Mouse (Mus musculus): ENCODE measurements around the gene Zcchc4.
"Not testable (repeated sequence)": the region's sequence is repeated elsewhere in the genome, so short reads cannot be mapped to it uniquely, and the experiment has no call there.

Gene Zcchc4

DNA sequence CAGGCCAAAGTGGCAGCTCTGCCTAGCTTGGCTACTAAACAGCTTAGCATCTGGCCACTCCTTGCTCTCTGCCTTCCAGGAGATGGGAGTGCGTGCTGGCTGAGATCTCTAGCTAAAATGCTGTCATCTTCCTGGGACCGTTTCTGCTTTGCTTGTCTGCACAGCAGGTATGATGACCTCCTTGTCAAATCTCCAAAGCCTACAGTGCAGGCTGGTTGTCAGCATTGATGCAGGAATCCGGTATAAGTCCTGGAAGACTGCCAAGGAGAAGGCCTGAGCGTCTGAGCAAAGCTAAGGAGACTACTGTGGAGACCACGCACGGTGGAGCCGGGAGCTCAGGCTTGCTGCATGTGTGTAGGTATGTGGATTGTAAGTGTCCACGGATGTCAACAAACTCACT, at the start of gene Zcchc4:
Gene Zcchc4, plus strand, starts transcription at position 173 of the 400 bp plus-strand sequence.
- no peak for DNase-seq

DNA sequence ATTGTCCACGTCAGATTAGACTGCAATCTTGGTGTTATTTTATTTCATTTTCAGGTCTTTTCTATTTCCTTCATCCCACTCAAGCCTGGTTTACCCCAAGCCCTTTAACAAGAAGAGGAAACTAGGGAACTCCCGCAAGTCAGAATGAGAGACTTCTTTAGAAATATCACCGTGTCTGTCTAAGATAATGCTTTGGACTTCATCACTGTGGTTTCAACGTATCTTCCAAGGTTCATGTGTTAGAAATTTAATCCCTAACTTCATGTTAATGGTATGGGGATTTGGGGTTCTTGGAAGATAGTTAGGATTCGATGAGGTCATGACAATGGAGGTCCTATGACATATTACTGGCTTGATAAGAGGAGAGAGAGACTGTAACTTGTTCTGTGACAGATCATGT, 47.5 kb upstream of the Zcchc4 start:
- no peak for DNase-seq

DNA sequence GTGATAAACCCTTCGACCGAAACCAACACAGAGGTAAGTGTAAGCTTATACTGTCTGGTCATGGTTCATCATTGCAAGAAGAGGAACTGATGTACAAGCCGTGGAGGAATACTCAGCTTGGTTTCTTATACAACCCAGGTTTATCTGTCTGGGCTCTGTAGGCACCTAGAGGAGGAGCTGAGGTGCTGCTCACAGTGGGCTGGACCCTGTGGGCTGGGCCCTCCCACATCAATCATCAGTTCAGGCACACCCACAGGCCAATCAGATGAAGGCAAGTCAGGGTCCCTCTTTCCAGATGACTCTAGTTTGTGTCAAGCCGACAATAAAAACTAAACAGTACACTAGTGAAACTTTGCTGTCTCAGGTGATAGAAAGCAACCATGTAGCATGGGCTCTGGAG, 42.4 kb upstream of the Zcchc4 start:
- no peak for DNase-seq

DNA sequence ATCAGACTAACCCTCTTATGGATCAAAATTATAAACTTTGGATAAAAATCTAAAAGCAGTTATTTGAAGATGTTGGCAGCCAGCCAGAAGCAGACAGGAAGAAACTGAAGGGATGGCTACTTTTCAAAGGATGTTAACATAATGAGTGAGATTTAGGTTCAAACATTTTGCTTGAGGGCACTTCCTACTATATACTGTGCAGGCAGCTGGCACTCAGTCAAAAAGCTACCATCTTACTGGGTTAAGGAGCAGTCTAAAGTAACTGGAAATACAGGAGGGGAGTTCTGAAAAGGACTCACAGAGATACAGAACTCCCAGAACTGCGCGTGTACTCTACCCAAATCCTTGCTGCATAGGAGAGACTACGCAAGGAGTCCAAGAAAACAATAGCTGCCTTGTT, 39.2 kb upstream of the Zcchc4 start:
- no peak for DNase-seq

DNA sequence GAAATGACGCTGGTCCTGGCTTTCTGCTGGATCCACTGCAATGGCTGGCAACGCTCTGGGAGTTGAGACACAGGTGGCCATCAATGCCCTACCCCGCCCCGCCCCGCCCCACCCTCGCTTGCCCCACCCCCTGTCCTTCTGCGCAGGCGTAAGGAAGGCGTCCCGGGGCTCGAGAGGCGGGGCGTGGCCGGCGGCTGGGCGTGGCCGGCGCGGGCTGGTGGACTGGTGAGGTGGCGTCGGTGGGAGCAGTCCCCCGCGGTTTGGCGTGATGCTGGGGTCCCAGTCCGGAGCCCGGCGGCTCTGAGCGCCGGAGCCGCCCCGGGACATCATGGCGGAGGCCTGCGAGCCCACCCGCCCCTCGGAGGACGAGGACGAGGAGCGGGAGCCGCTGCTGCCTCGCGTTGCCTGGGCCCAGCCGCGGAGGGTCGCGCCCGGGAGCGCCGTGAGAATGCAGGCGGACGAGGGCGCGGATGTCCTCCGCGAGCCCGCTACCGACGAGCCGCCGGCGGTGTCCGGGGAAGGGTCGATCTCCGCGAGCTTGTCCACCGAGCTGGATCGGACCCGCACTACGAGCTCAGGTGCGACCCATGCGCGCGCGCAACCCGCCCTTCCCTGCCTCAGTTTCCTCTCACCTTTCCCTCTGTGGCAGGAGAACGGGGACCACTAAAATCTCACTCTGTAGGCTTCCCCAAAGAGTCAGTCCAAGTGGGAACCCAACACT, 33.7 kb upstream of the Zcchc4 start, which contains the start of gene Pi4k2b:
Gene Pi4k2b, plus strand, starts transcription at position 184 of the 721 bp plus-strand sequence.
- DNase-seq, result peak; percentile 87

DNA sequence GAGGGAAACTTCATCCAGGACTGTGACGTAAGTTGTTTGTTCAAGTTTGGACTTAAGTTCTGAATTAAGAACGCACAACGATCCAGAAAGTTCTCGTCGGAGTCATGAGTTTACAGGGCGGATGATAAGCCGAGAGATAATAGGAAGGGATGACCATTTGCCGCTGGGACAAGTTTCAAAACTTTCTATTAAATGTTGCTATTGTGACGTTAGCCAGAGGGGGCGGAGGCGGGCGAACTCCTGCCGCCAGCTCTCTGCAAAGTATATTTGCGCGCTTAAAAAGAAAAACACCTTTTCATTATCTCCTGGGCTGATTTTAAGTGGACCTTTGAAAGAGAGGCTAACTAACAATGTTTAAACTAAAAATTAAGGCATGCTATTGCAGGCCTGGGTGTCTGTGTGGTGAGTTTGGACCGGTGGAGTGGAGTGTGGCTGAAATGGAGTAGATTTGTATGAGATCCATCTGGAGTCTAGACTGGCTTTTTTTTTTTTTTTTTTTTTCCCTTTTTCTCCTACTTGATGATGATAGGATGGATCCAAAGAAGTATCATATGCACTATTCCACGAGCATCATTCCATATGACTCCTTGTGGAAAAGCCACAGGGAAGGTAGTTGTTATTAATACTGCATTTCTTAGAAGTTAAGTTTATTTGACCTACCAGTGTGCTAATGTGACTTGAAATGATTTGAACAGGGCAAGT, 32.9 kb upstream of the Zcchc4 start:
- DNase-seq, result peak; percentile 65

DNA sequence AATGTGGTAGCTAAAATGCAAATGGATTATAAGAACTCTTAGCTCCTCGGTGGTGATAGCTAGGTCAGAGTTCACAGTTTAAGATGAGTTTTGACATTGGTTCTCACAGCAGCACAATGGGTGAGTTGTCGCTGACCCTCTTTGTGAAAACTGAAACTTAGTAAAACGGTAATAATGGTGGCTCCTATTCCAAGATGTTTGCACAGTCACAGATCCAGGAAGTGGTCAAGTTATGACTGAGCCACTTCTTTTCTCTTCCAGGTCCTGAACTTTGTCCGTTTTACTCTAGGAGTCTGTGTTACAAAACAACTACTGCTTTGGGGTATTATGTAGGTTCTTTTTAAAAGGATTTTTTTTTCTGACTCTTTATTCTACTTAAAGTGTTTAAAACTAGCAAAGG, 32.0 kb upstream of the Zcchc4 start:
- DNase-seq, result no peak

DNA sequence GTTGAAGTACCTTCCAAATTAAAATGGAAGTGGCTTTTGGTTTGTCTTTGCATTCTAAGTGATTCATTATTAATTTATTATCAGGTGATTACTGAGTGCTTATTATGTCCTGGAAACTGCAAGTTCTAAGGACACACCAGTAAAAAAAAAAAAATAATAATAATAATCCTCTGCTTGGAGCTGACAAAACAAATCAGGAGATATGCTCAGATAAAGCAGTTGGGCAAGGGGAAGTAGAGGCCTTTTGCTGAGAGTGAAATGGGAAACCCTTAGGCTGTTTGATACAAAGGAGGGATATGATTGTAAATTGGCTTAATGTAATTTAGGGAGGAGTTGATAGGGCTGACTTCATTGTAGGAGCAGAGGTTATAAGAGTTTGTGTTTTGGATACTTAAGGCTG, 28.3 kb upstream of the Zcchc4 start:
- DNase-seq, result no peak

DNA sequence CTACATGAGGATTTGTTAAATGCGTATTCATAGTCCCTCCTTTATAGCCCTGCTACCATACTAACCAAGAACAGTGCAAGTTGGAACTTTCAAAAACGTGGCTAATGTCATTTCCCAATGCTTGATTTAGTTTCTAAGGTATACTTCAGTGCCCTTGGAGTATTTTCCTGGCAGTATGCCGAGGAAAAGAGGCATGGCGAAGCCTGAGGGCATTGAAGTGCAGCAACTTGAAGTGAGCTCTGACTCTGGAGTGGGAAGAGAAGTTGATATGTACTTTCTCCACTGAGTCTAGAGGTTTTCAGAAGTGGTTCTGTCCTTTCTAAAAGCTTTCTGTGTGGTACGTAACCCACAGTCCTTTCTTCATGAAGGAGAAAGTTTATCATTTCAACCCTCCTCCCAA, 26.5 kb upstream of the Zcchc4 start:
- DNase-seq, result peak; percentile 37

DNA sequence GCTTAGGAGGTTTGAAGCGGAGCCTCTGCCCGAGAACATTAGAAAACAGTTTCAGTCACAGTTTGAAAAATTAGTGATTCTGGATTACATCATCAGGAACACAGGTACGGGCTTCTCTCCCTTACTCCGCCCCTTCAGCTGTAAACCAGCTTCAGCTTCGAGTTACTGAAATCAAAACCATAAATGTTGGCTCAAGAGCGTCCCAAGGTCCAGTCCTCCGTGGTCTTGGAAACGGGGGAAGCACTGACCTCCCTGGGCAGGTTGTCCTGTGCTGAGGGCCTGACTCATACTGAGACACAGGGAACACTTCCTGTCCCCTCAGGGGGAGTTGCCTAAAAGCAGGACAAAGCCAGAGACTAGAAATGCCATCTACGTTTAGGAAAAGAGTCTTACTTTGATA, 22.1 kb upstream of the Zcchc4 start:
- DNase-seq, result no peak

DNA sequence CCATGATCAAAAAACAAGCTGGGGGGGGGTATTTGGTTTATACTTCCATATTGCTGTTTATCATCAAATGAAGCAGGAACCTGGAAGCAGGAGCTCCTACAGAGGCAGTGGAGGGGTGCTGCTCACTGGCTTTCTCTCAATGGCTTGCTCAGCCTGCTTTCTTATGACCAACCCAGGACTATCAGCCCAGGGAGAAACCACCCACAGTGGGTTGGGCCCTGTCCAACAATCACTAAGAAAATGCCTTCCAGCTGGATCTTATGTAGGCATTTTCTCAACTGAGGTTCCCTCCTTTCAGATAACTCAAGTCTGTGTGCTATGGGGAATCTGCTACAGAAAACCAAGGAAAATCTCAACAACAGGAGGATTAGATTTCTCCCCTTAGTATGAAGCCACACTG, 21.0 kb upstream of the Zcchc4 start:
- DNase-seq, result no peak

DNA sequence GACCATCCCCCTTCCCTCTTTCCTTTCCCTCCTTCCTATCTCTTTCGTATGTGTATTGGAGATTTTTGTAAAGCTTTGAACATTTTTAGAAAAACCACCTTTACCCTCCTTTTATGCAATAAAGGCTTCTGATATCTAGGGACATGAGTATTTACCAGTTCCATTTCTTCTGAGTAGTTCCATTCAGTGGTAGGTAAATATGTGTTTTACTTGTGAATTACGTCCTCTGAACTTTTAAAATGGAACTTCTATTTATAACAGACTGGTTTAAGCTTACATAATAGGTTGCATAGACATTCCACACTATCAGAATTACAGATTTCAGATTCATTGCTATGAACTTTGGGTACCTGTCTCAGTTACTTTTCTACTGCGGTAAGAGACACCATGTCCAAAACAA, 19.9 kb upstream of the Zcchc4 start:
- DNase-seq, result no peak

DNA sequence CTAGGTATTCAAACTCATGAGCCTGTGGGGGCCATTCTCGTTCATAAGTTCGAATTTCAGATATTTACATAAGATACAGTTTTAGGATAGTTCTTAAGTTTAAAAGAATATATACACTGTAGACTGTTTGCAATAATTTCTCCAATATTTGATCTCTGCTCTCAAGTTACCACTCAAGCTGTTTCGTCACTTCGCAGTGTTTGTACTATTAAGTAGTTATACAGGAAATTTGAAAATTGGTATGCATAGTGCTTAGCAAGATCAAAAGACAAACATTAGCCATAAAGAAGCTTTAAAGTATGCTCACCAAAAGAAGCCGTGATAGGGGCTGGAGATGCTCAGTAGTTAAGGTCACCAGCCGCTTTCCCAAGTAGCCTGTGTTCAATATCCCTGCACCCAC, 19.2 kb upstream of the Zcchc4 start:
- no peak for DNase-seq

DNA sequence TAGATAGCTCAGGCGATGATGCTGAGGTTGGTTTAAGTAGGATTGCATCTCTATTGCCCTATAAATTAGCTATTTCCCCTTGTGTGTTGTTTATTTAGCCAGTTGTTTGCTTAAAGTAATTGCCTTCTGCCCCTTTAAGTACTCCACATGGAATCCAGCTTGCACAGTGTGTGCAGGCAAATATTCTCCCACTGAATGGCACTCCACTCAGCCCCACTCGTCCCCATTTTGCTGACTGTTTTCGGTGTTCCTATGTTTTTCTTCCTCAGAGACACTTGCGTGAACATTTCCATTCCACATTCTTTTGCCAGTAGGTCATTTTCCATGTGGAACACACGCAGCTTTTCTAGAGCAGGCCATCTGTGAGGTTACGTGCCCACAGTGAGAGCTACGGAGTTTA, 12.6 kb upstream of the Zcchc4 start:
- no peak for DNase-seq

DNA sequence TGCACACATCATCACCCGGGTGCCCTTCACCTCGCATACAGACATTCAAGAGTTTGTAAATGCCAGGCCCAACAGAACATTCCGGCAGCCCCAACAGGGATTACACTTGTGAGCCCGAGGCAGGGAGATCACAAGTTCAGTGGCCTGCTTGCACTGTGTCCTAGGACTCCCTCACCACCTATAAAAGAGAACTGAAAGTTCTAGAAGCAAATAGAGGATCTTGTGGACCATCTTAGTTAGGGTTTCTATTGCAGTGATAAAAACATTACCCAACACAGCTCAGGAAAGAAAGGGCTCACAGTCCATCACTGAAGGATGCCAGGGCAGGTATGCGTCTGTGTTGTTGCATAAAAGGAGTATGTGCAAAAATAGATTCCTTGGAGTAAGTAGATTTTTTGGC, 942 bp upstream of the Zcchc4 start:
- DNase-seq, result no peak

DNA sequence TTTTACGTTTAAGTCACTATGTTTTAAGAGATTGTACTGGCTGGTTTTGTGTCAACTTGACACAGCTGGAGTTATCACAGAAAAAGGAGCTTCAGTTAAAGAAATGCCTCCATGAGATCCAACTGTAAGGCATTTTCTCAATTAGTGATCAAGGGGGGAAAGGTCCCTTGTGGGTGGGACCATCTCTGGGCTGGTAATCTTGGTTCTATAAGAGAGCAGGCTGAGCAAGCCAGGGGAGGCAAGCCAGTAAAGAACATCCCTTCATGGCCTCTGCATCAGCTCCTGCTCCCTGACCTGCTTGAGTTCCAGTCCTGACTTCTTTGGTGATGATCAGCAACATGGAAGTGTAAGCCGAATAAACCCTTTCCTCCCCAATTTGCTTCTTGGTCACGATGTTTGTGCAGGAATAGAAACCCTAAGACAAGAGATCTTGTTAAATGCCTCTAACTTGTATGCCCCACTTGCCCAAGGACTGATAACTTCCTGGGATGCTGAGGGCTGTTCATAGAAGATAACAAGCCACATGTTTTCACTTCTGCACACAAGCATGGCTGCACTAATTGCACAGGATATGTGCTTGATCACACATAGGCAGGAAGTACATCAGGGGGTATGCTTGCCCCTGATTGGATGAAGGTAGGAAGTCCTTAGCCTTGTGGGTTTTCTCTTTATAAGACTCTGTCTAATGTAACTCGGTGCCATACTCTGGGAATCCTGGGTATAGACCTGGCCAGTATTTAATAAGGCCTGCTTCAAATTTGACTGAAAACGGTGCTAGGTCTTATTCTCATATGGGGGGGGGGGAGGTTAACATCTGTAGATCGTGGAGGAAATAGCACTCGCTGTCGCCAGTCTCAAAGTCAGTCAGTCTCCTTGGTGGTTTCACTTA, 1.5 kb downstream of the Zcchc4 start:
- DNase-seq, result not testable (repeated sequence)

DNA sequence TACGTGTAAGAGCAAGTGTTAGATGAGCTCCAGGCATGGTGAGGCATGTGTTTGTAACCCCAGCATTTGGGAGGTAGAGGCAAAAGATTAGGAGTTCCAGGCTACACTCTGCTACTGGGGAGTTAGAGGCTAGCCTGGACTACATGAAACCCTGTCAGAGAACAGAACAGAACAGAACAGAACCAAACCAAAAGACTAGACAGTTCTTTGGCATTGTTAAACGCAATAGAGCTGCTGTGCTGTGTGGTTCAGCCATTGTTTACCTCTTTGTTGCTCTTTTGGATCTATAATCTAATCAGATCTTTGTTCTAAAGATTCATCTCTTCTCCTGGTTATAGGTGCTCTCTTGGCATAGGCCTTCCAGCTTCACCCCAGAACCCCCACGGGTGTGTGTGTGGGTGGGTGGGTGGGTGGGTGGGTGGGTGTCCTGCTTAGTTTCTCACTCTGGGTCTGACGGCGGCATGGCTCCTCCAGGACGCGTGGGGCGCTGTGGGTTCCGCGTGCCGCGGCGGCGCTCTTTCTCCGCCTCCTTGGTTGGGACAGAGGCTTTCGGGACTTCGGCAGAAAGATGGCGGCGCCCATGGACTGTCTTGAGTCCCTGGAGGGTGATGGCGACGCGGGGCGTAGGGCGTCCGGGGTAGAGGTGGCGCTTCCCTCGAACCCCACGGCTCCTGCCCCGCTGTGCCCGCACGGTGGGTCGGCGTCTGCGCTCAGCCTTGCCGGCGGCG, 7.5 kb downstream of the Zcchc4 start:
- peak; percentile 89 for DNase-seq

DNA sequence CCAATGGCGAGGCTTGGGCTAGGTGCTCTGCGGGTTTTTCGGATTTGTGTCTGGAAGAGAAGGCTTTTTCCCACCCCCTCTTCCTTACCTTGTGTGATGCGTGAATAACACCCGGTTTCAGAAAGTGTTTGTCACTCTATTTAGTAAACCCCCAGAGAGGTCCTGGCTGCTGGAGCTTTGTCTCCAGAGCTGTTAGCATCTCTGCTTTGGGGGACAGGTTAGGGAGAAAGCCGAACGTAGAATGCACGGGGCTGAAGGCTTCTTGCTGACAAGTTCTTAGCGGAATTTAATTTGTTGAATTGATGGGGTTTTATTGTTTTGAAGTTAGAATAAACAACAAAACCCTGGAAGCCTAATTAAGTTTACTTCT, 8.0 kb downstream of the Zcchc4 start:
- no peak for DNase-seq

DNA sequence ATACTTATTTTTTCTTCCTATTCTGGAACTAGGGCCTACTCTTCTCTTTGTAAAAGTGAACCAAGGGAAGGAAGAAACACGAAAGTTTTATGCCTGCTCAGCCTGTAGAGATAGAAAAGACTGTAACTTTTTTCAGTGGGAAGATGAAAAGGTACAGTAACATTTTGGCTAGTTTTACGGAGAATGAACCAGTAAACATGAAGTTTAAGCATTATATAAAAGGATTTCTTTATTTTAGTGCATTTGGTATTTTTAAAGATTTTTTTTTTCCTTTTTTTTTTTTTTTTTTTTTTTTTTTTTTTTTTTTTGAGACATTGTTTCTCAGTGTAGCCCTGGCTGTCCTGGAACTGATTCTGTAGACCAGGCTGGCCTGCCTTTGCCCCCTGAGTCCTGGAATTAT, 8.7 kb downstream of the Zcchc4 start:
- no peak for DNase-seq

DNA sequence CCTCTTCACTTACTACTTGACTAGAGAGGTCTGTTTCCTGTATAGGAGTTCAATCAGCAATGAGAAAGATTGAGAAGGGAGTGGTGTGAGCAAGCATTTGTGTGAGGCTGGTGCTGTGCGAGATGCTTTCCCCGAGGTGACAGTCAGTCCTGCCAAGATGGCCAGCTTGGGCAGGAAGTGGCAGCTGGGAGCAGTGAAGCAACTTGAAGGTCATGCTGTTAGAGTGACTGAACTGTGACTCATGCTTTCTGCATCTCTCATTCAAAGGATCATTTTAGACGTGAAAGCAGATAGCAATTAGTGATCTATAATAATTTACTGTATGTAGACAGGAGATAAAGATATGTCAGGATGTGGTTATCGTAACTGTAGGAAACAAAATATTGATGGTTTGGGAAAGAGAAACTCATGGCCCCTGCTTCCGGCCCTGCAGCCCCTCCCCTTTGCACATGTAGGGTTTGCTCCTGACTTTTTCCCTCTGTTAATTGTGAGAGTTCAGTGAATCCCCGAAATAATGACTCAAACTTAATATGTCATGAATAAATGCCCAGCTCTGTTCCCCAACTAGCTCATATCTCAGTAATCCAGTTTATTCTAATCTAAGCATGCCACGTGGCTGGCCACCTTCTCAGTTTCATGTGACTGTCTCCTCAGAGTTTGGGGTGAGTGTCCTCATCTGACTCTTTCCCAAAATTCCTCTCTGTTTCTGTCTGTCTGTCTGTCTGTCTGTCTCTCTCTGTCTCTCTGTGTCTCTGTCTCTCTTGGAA, 11.5 kb downstream of the Zcchc4 start:
- DNase-seq, result no peak

DNA sequence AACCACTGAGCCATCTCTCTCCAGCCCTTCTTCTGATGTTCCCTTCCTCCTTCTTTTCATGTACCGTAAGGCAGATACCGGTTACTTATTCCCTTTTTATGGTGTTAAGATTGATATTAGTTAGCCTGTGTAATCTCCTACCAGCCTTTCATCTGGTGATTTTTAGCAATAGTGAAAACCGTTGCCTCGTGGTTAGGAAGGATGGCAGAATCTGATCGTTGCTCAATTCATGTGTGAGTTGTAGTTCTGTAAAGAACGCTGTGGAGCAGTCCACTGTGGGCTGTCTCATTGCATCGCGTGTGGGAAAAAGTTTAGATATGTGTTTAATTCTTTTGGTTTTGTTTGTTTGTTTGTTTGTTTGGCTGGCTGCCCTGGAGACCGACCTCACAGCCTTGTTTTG, 18.0 kb downstream of the Zcchc4 start:
- DNase-seq, result no peak

DNA sequence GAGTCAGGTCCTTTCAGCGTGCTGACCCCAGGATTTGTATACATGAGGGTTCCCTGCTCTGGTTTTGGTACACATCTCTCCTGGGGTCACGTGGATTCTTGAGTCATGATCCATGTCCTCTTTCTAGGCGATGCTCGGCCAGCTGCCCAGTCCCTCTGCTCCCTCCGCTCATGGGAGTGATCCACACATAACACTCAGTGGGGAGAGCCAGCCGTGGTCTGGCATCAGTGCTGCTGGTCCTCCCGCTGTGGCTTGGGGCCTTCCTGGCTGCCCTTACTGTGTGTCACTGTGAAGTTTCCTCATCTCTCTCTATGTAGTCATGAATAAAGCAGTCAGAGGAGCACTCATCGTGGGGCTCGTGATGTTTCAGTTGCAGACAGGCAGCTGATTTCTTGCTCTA, 18.9 kb downstream of the Zcchc4 start:
- no peak for DNase-seq

Measured in kidney, adult 18-20 months (tissue).